Mouse (Mus musculus) heart, embryonic 12.5 days (tissue): ENCODE data around the gene Mgst3. TPM values are rescaled to one million over a fixed set of nuclear protein-coding genes. Genes with fewer than 3 reads are reported as not detected.
A peak's percentile ranks its signal among the peaks of the same experiment; 100 is the strongest.
"Not testable (repeated sequence)": the region's sequence is repeated elsewhere in the genome, so short reads cannot be mapped to it uniquely, and the experiment has no call there.

Experiments
- ATAC-seq: fragments of 200-750 bp; cut with Nextera tagmentation; 2 replicates; pipeline ENCODE4 v1.8.0; 2017; ENCODE audit warnings: moderate TSS enrichment, moderate library complexity; ENCODE audit not compliant: insufficient number of reproducible peaks, low FRiP score
- H3K27ac ChIP-seq: fragments of 300-500 bp; sonication (generic); 2 replicates; pipeline ENCODE4 v1.5.1; 2016; ENCODE audit warnings: mild to moderate bottlenecking, moderate library complexity; ENCODE audit not compliant: poor library complexity, severe bottlenecking
- H3K27me3 ChIP-seq: fragments of 300-500 bp; sonication (generic); replicated peaks from 2 replicates; pipeline ENCODE4 v1.6.1; 2016; ENCODE audit warnings: mild to moderate bottlenecking, moderate library complexity
- H3K36me3 ChIP-seq: fragments of 300-500 bp; sonication (generic); 2 replicates; pipeline ENCODE4 v1.6.1; 2016; ENCODE audit warnings: mild to moderate bottlenecking, moderate library complexity
- H3K4me1 ChIP-seq: fragments of 300-500 bp; sonication (generic); replicated peaks from 2 replicates; pipeline ENCODE4 v1.6.1; 2016; ENCODE audit warnings: mild to moderate bottlenecking
- H3K4me2 ChIP-seq: fragments of 300-500 bp; sonication (generic); 2 replicates; pipeline ENCODE4 v1.6.1; 2016; ENCODE audit warnings: mild to moderate bottlenecking, moderate library complexity
- H3K4me3 ChIP-seq: fragments of 300-500 bp; sonication (generic); 2 replicates; pipeline ENCODE4 v1.5.1; 2016; ENCODE audit warnings: mild to moderate bottlenecking
- H3K9ac ChIP-seq: fragments of 300-500 bp; sonication (generic); 2 replicates; pipeline ENCODE4 v1.6.1; 2016; ENCODE audit warnings: mild to moderate bottlenecking, moderate library complexity
- H3K9me3 ChIP-seq: fragments of 300-500 bp; sonication (generic); replicated peaks from 2 replicates; pipeline ENCODE4 v1.6.1; 2016; ENCODE audit warnings: mild to moderate bottlenecking, moderate library complexity
- WGBS: fragments of 180-500 bp; shearing (Covaris S2); methylation state at CpG from one replicate; pipeline ENCODE4 v1.1.7; 2016; 5-methylcytosine and 5-hydroxymethylcytosine counted together
- polyA plus RNA-seq: library from polyadenylated mRNA; unstranded; fragments of >200 nt; fragmentation: Nextera tagmentation; extraction: Ambion mirVana; gene quantifications from 2 replicates; pipeline ENCODE4 v1.2.1, GENCODE M21; 2016

Mgst3 gene
- polyA plus RNA-seq, 1 experiment from 2014 or later: 108 TPM

GRCm38 (mm10) chr1:167360268-167360667, 33.4 kb downstream of the Mgst3 start:
- ATAC-seq: no peak
- Histone ChIP-seq H3K4me3 (no peak overlapping the region), H3K4me2 (no peak overlapping the region), H3K27me3 (no peaks in the 10 kb centered on the region), H3K36me3 (peaks cover 41% of the 10 kb centered on the region), H3K27ac (no peak overlapping the region), H3K4me1 (peaks cover 3% of the 10 kb centered on the region; the same call in 1 of the 2 replicates), H3K9ac (no peak overlapping the region), H3K9me3 (no peaks in the 10 kb centered on the region)
- 84% methylated on average over 4 of the region's 4 CpGs for WGBS

GRCm38 (mm10) chr1:167358731-167359130, 34.9 kb downstream of the Mgst3 start:
- no peak for ATAC-seq
- H3K27me3 ChIP-seq: no peaks in the 10 kb centered on the region
- no peaks in the 10 kb centered on the region for H3K9me3 ChIP-seq
- no peak overlapping the region for H3K4me3 ChIP-seq
- peaks cover 10% of the 10 kb centered on the region for H3K4me1 ChIP-seq
- H3K9ac ChIP-seq: no peak overlapping the region
- 86% methylated on average over 9 of the region's 9 CpGs for WGBS
- H3K36me3 ChIP-seq: peaks cover 53% of the 10 kb centered on the region
- H3K27ac ChIP-seq: no peak overlapping the region
- H3K4me2 ChIP-seq: no peak overlapping the region

GRCm38 (mm10) chr1:167357387-167357786, 36.3 kb downstream of the Mgst3 start:
- no peaks in the 10 kb centered on the region for H3K27me3 ChIP-seq
- ATAC-seq: no peak
- H3K4me2 ChIP-seq: no peak overlapping the region
- peaks cover 9% of the 10 kb centered on the region for H3K4me1 ChIP-seq
- peaks cover 57% of the 10 kb centered on the region for H3K36me3 ChIP-seq
- no peak overlapping the region for H3K27ac ChIP-seq
- H3K9ac ChIP-seq: no peak overlapping the region
- 87% methylated on average over 9 of the region's 9 CpGs for WGBS
- H3K4me3 ChIP-seq: no peak overlapping the region
- no peaks in the 10 kb centered on the region for H3K9me3 ChIP-seq

- Histone ChIP-seq H3K36me3 (peaks cover 35% of the 10 kb centered on the region), H3K4me3 (no peak overlapping the region), H3K9me3 (no peaks in the 10 kb centered on the region), H3K9ac (no peak overlapping the region), H3K4me2 (no peak overlapping the region), H3K27me3 (no peaks in the 10 kb centered on the region), H3K4me1 (peaks cover 12% of the 10 kb centered on the region), H3K27ac (no peak overlapping the region)
- WGBS: 88% methylated on average over 14 of the region's 14 CpGs
- ATAC-seq: no peak
Measured at GRCm38 (mm10) chr1:167352403-167352802, 41.2 kb downstream of the Mgst3 start.

- H3K27ac ChIP-seq: peak overlapping the region; percentile 84; the same call in 1 of the 2 replicates
- H3K36me3 ChIP-seq: peaks cover 23% of the 10 kb centered on the region
- H3K4me3 ChIP-seq: peak overlapping the region; percentile 63
- ATAC-seq: no peak
- peaks cover 12% of the 10 kb centered on the region for H3K4me1 ChIP-seq
- no peaks in the 10 kb centered on the region for H3K27me3 ChIP-seq
- peak overlapping the region; percentile 73 for H3K9ac ChIP-seq
- H3K9me3 ChIP-seq: no peaks in the 10 kb centered on the region
- H3K4me2 ChIP-seq: peak overlapping the region; percentile 92
- 31% methylated on average over 13 of the region's 13 CpGs for WGBS
Measured at GRCm38 (mm10) chr1:167350597-167351415, 42.8 kb downstream of the Mgst3 start.

GRCm38 (mm10) chr1:167349815-167350596, 43.6 kb downstream of the Mgst3 start, which contains the start of gene Aldh9a1:
Gene Aldh9a1, plus strand, starts transcription at chr1:167349991.
- H3K4me3 ChIP-seq: peak within 1 kb of the TSS; percentile 63
- peak within 1 kb of the TSS; percentile 84 for H3K27ac ChIP-seq
- under 1% methylated on average over 55 of the region's 55 CpGs for WGBS
- H3K27me3 ChIP-seq: no peaks in the 10 kb centered on the region
- peak within 1 kb of the TSS; percentile 73 for H3K9ac ChIP-seq
- H3K4me1 ChIP-seq: peaks cover 12% of the 10 kb centered on the region
- H3K4me2 ChIP-seq: peak within 1 kb of the TSS; percentile 92
- peaks cover 15% of the 10 kb centered on the region for H3K36me3 ChIP-seq
- no peaks in the 10 kb centered on the region for H3K9me3 ChIP-seq
- ATAC-seq: peak; percentile 96

- H3K4me3 ChIP-seq, H3K9me3 ChIP-seq, H3K27me3 ChIP-seq, ATAC-seq, H3K9ac ChIP-seq, H3K36me3 ChIP-seq, H3K27ac ChIP-seq: not testable (repeated sequence)
- Histone ChIP-seq H3K4me2 (peak overlapping the region; percentile 92; the same call in 1 of the 2 replicates), H3K4me1 (peaks cover 10% of the 10 kb centered on the region)
- WGBS: 50% methylated on average over 3 of the region's 3 CpGs
Measured at GRCm38 (mm10) chr1:167349206-167349605, 44.4 kb downstream of the Mgst3 start.

- not testable (repeated sequence) for H3K9ac ChIP-seq, H3K36me3 ChIP-seq, H3K4me1 ChIP-seq, H3K9me3 ChIP-seq, H3K27ac ChIP-seq, H3K4me3 ChIP-seq, H3K27me3 ChIP-seq, ATAC-seq, H3K4me2 ChIP-seq
- WGBS: 79% methylated on average over 10 of the region's 10 CpGs
Measured at GRCm38 (mm10) chr1:167345994-167346520, 47.6 kb downstream of the Mgst3 start.

- Histone ChIP-seq H3K4me1 (0 out of 2 replicates have a peak, but pooled peaks cover 2% of the 10 kb centered on the region), H3K4me3 (no peak overlapping the region), H3K27ac (no peak overlapping the region), H3K4me2 (no peak overlapping the region), H3K27me3 (no peaks in the 10 kb centered on the region), H3K9ac (no peak overlapping the region), H3K9me3 (no peaks in the 10 kb centered on the region), H3K36me3 (no peaks in the 10 kb centered on the region)
- ATAC-seq: no peak
- 87% methylated on average over 10 of the region's 10 CpGs for WGBS
Measured at GRCm38 (mm10) chr1:167342831-167343230, 50.8 kb downstream of the Mgst3 start.

GRCm38 (mm10) chr1:167340910-167341528, 52.6 kb downstream of the Mgst3 start:
- no peaks in the 10 kb centered on the region for H3K36me3 ChIP-seq
- WGBS: 89% methylated on average over 3 of the region's 3 CpGs
- H3K4me1 ChIP-seq: 0 out of 2 replicates have a peak, but pooled peaks cover 5% of the 10 kb centered on the region
- ATAC-seq: no peak
- H3K4me3 ChIP-seq: no peak overlapping the region
- peak overlapping the region; percentile 97; the same call in 1 of the 2 replicates for H3K4me2 ChIP-seq
- no peak overlapping the region for H3K27ac ChIP-seq
- no peak overlapping the region for H3K9ac ChIP-seq
- no peaks in the 10 kb centered on the region for H3K27me3 ChIP-seq
- H3K9me3 ChIP-seq: no peaks in the 10 kb centered on the region
